Mouse (Mus musculus) heart, adult 2 months (tissue): Measurements from ENCODE around the gene B4galnt3. TPM values are rescaled to one million over a fixed set of nuclear protein-coding genes. Genes with fewer than 3 reads are reported as not detected.
A peak's percentile ranks its signal among the peaks of the same experiment; 100 is the strongest.

Source experiments
- DNase-seq, 2 experiments: peaks; one replicate each; pipeline ENCODE4 v3.0.0; 2021
- H3K27ac ChIP-seq: fragments of 200-600 bp; 2 replicates; pipeline ENCODE4 v1.8.1; 2022
- H3K27me3 ChIP-seq: fragments of 200-500 bp; 2 replicates; pipeline ENCODE4 v1.6.1; 2012; ENCODE audit warnings: mild to moderate bottlenecking, low read length, inconsistent platforms, mixed read lengths; ENCODE audit not compliant: control insufficient read depth, insufficient read depth
- H3K36me3 ChIP-seq: fragments of 200-500 bp; 2 replicates; pipeline ENCODE4 v1.6.1; 2012; ENCODE audit warnings: low read length, inconsistent platforms; ENCODE audit not compliant: control insufficient read depth, insufficient read depth
- H3K4me1 ChIP-seq: fragments of 200-500 bp; 2 replicates; pipeline ENCODE4 v1.6.1; 2011; ENCODE audit warnings: low read length; ENCODE audit not compliant: control insufficient read depth, insufficient read depth
- H3K4me3 ChIP-seq: fragments of 200-600 bp; 2 replicates; pipeline ENCODE4 v1.8.1; 2022
- H3K79me2 ChIP-seq: fragments of 200-500 bp; replicated peaks from 2 replicates; pipeline ENCODE4 v1.6.1; 2012; ENCODE audit warnings: mild to moderate bottlenecking, inconsistent platforms, low read length, moderate library complexity, mixed read lengths; ENCODE audit not compliant: control insufficient read depth, insufficient read depth
- H3K9ac ChIP-seq: fragments of 200-500 bp; 2 replicates; pipeline ENCODE4 v1.6.1; 2012; ENCODE audit warnings: low read depth, mild to moderate bottlenecking, control low read depth, inconsistent platforms, low read length, mixed read lengths
- CTCF ChIP-seq: fragments of 200-600 bp; IDR thresholded peaks from 2 replicates; pipeline ENCODE4 v1.8.1; 2022; ENCODE audit warnings: antibody characterized with exemption, mild to moderate bottlenecking, moderate library complexity
- EP300 ChIP-seq: fragments of 200-500 bp; IDR thresholded peaks from 2 replicates; pipeline ENCODE4 v1.6.1; 2011; ENCODE audit warnings: low read depth, low read length, control low read depth; ENCODE audit not compliant: insufficient read depth
- POLR2A ChIP-seq: fragments of 200-500 bp; IDR thresholded peaks from 2 replicates; pipeline ENCODE4 v1.6.1; 2011; ENCODE audit warnings: mild to moderate bottlenecking, low read depth, low read length, control low read depth; ENCODE audit not compliant: insufficient read depth
- WGBS: fragments of 180-500 bp; shearing (Covaris S2); methylation state at CpG from one replicate; pipeline ENCODE4 v1.1.7; 2018; 5-methylcytosine and 5-hydroxymethylcytosine counted together
- intact Hi-C: fragments of 180-260 bp; cut with DNase I; formaldehyde crosslinking; loops from one replicate; pipeline ENCODE4 v1.15.1; 2025
- polyA plus RNA-seq: library from polyadenylated mRNA; depleted of rRNA; stranded (reverse); fragments of >200 nt; gene quantifications from 2 replicates; pipeline ENCODE4 v1.2.3, GENCODE M21; 2012
- total RNA-seq, 2 experiments: library from RNA; stranded (reverse); gene quantifications; 2 replicates each; pipeline ENCODE4 v1.2.3; 2021

Gene B4galnt3
- total and polyA plus RNA-seq, 3 experiments = 0.20 to 0.29 (median 0.20) TPM

GRCm38 (mm10) chr6:120211536-120211935 is 82.8 kb downstream of the B4galnt3 start:
- Histone ChIP-seq H3K36me3 (no peaks in the 10 kb centered on the region), H3K4me1 (no peaks in the 10 kb centered on the region), H3K79me2 (no peaks in the 10 kb centered on the region), H3K27me3 (no peaks in the 10 kb centered on the region), H3K4me3 (no peak overlapping the region), H3K9ac (no peak overlapping the region), H3K27ac (no peak overlapping the region)
- TF ChIP-seq EP300 = no peak
- no peak for TF ChIP-seq CTCF
- TF ChIP-seq POLR2A = no peak
- 69% methylated on average over 6 of the region's 6 CpGs for WGBS
- intact Hi-C loops = no loop called here
- DNase-seq = no peak

- no peaks in the 10 kb centered on the region for H3K79me2 ChIP-seq
- H3K27ac ChIP-seq = no peak overlapping the region
- H3K4me1 ChIP-seq = no peaks in the 10 kb centered on the region
- H3K4me3 ChIP-seq = no peak overlapping the region
- H3K9ac ChIP-seq = no peak overlapping the region
- intact Hi-C loops = no loop called here
- H3K27me3 ChIP-seq = no peaks in the 10 kb centered on the region
- H3K36me3 ChIP-seq = no peaks in the 10 kb centered on the region
- 72% methylated on average over 5 of the region's 5 CpGs for WGBS
- no peak for TF ChIP-seq CTCF
- no peak for TF ChIP-seq EP300
- no peak for TF ChIP-seq POLR2A
- no peak for DNase-seq
These were observed 87.8 kb downstream of the B4galnt3 start for GRCm38 (mm10) chr6:120206586-120206985.

DNA sequence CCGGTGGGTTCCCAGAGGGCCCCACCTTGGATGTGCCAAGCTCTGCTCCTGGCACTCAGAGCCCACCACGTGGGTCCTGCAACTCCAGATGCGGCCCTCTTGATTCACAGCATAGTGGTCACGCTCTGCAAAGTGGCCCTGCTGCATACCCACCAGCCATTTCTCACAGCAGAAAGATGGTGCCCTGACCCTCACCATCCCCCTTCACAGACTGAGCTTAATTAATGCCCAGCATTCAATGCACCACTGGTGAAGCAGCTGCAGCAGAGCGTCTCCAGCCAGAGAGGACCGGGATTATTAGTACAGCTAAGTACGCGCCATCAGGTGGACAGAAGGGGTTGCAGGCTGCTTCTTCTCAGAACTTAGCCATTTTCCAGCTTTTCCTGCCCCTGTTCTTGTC is 92.0 kb downstream of the B4galnt3 start:
- Histone ChIP-seq H3K4me1 (peaks cover 2% of the 10 kb centered on the region), H3K27ac (no peak overlapping the region), H3K36me3 (no peaks in the 10 kb centered on the region), H3K27me3 (no peaks in the 10 kb centered on the region), H3K79me2 (no peaks in the 10 kb centered on the region), H3K4me3 (no peak overlapping the region), H3K9ac (no peak overlapping the region)
- no peak for DNase-seq
- intact Hi-C loops = no loop called here
- WGBS = 86% methylated on average over 8 of the region's 8 CpGs
- TF ChIP-seq CTCF (no peak), POLR2A (no peak), EP300 (no peak)

- no peak for DNase-seq
- H3K9ac ChIP-seq = no peak overlapping the region
- no peaks in the 10 kb centered on the region for H3K79me2 ChIP-seq
- peaks cover 2% of the 10 kb centered on the region for H3K4me1 ChIP-seq
- no peak overlapping the region for H3K27ac ChIP-seq
- intact Hi-C loops = no loop called here
- WGBS = 62% methylated on average over 6 of the region's 6 CpGs
- TF ChIP-seq EP300 = no peak
- no peak for TF ChIP-seq POLR2A
- no peak for TF ChIP-seq CTCF
- no peaks in the 10 kb centered on the region for H3K27me3 ChIP-seq
- H3K4me3 ChIP-seq = no peak overlapping the region
- H3K36me3 ChIP-seq = no peaks in the 10 kb centered on the region
These were observed 92.4 kb downstream of the B4galnt3 start for GRCm38 (mm10) chr6:120201956-120202355.

DNA sequence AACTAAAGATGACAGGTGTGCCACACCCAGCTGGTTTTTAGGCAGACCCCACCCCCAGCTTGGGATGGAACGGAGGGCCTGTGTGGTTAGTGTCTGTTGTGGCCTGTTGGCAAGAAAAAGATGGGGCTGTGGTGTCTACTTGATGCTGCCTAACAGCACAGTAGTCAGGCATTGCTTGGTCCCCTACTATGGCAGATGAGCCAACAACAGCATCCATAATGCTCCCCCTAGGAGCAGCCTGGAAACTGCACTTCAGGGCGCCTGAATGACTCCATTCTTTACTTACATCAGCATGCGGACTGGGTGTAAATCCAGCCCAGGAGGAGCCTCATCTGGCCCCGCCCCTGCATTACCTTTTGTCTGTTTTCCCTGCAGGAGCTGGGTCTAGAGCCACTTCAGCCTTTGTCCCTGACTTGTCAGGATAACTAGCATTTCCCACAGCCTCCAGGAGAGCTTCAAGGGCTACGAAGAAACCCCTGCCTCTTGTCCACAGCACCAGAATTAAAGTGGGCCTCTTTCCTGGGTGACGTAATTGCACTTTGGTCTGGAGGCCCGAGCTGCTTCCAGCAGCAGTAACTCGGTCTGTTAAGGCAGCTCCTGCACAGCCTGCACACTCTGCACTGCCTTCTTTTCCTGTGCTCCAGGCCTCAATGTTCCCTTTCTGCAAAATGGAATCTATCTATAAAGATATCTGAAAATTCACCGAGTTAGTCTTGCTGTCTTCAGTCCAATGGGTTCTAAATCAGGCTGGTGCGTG is 94.5 kb downstream of the B4galnt3 start:
- no peaks in the 10 kb centered on the region for H3K79me2 ChIP-seq
- no peaks in the 10 kb centered on the region for H3K36me3 ChIP-seq
- no peak for DNase-seq
- no peak for TF ChIP-seq CTCF
- TF ChIP-seq POLR2A = no peak
- no peak for TF ChIP-seq EP300
- H3K27me3 ChIP-seq = no peaks in the 10 kb centered on the region
- 68% methylated on average over 10 of the region's 10 CpGs for WGBS
- no peak overlapping the region for H3K9ac ChIP-seq
- H3K4me1 ChIP-seq = peaks cover 2% of the 10 kb centered on the region
- intact Hi-C loops = loop anchor here (5.0 kb wide), 1 partner anchor 713 kb away; no protein-coding TSS in a partner anchor
- no peak overlapping the region for H3K27ac ChIP-seq
- H3K4me3 ChIP-seq = no peak overlapping the region

- Histone ChIP-seq H3K27me3 (no peaks in the 10 kb centered on the region), H3K4me1 (peaks cover 3% of the 10 kb centered on the region), H3K36me3 (no peaks in the 10 kb centered on the region), H3K27ac (no peak overlapping the region), H3K79me2 (no peaks in the 10 kb centered on the region), H3K4me3 (no peak overlapping the region), H3K9ac (no peak overlapping the region)
- TF ChIP-seq POLR2A = no peak
- 0 out of 2 replicates have a peak, but pooled peaks have one; percentile 62 for TF ChIP-seq EP300
- 0 out of 2 replicates have a peak, but pooled peaks have one; percentile 100 for TF ChIP-seq CTCF
- WGBS = 29% methylated on average over 9 of the region's 9 CpGs
- peak; percentile 64 to 84 for DNase-seq
- intact Hi-C loops = loop anchor here (1.0 to 5.0 kb wide), 3 partner anchors 197 to 711 kb away; no protein-coding TSS in a partner anchor
These were observed 96.4 kb downstream of the B4galnt3 start for GRCm38 (mm10) chr6:120197964-120198363.
